Mouse (Mus musculus) forebrain, embryonic 13.5 days (tissue): Measurements from ENCODE around the gene Tbcb. TPM values are rescaled to one million over a fixed set of nuclear protein-coding genes. Genes with fewer than 3 reads are reported as not detected.

Experiments used
- ATAC-seq: fragments of 200-750 bp; cut with Nextera tagmentation; 2 replicates; pipeline ENCODE4 v1.8.0; 2017
- H3K27ac ChIP-seq: fragments of 300-500 bp; sonication (generic); 2 replicates; pipeline ENCODE4 v1.5.1; 2015; ENCODE audit warnings: inconsistent platforms, mild to moderate bottlenecking, moderate library complexity
- H3K27me3 ChIP-seq: fragments of 300-500 bp; sonication (generic); 2 replicates; pipeline ENCODE4 v1.6.1; 2015; ENCODE audit warnings: mild to moderate bottlenecking, inconsistent platforms
- H3K36me3 ChIP-seq: fragments of 300-500 bp; sonication (generic); 2 replicates; pipeline ENCODE4 v1.6.1; 2015; ENCODE audit warnings: mild to moderate bottlenecking, inconsistent platforms; ENCODE audit not compliant: poor library complexity, severe bottlenecking
- H3K4me1 ChIP-seq: fragments of 300-500 bp; sonication (generic); 2 replicates; pipeline ENCODE4 v1.6.1; 2015; ENCODE audit warnings: inconsistent platforms
- H3K4me2 ChIP-seq: fragments of 300-500 bp; sonication (generic); 2 replicates; pipeline ENCODE4 v1.6.1; 2015; ENCODE audit warnings: inconsistent platforms, mild to moderate bottlenecking, moderate library complexity
- H3K4me3 ChIP-seq: fragments of 300-500 bp; sonication (generic); 2 replicates; pipeline ENCODE4 v1.5.1; 2015; ENCODE audit warnings: mild to moderate bottlenecking, inconsistent platforms
- H3K9ac ChIP-seq: fragments of 300-500 bp; sonication (generic); 2 replicates; pipeline ENCODE4 v1.6.1; 2015; ENCODE audit warnings: mild to moderate bottlenecking, inconsistent platforms
- H3K9me3 ChIP-seq: fragments of 300-500 bp; sonication (generic); replicated peaks from 2 replicates; pipeline ENCODE4 v1.6.1; 2016; ENCODE audit warnings: inconsistent platforms
- WGBS: fragments of 180-500 bp; shearing (Covaris S2); methylation state at CpG from one replicate; pipeline ENCODE4 v1.1.7; 2015; 5-methylcytosine and 5-hydroxymethylcytosine counted together
- polyA plus RNA-seq: library from polyadenylated mRNA; unstranded; fragments of >200 nt; fragmentation: Nextera tagmentation; extraction: Ambion mirVana; gene quantifications from 2 replicates; pipeline ENCODE4 v1.2.1, GENCODE M21; 2015

Tbcb gene
- polyA plus RNA-seq, 1 experiment from 2014 or later: 318 TPM

DNA sequence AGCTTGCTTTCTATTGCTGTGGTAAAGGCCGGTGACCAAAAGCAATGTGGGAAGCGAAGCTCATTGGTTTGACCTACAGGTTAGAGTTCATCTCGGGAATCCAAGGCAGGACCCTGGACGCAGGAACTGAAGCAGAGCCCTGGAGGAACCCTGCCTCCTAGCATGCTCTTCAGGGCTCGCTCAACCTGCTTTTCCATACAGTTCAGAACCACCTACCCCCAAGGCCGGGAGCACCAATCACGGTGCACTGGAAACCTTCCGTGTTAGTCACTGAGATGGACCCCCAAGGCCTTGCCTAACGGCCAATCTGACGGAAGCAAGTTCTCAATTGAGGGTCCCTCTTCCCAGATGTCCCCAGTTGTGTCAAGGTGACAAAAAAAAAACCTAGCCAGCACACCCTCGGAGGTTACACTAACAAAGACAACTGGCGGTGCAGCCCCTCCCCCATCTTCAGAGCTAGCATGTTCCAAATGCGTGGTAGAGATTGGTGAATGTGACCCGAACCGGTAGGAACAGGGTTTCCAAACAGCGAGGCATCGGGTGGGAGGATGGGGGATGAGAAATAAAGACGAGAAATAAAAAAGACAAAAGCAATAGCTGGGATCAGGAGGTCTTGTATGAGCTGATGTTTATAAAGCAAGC lies 32.5 kb downstream of the Tbcb start:
- no peak overlapping the region for H3K4me3 ChIP-seq
- no peaks in the 10 kb centered on the region for H3K27me3 ChIP-seq
- no peak overlapping the region for H3K4me2 ChIP-seq
- 78% methylated on average over 18 of the region's 18 CpGs for WGBS
- no peak overlapping the region for H3K9ac ChIP-seq
- ATAC-seq: no peak
- no peaks in the 10 kb centered on the region for H3K9me3 ChIP-seq
- peaks cover 10% of the 10 kb centered on the region for H3K4me1 ChIP-seq
- no peaks in the 10 kb centered on the region for H3K36me3 ChIP-seq
- H3K27ac ChIP-seq: no peak overlapping the region

DNA sequence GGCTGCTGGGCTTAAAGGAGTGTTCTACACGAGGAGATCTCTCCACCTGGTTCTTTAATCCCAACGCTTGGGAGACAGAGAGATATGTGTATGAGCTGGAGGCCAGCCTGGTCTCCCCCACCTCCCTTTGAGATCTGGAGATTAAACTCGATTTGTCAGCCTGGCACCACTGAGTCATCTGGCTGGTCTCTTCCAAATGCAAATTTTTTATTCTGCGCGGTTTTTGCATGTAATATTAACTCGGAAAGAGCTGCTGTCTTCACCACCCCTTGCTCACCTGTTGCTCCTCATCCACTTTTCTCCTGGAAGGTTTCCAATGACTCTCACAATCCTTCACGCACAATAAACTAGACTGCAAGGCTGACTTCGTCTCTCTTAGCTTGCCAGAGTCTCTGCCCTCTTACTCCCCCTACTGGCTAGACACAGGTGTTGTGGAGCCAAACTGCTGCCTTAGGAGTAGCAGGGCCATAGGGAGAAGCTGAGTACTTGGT lies 33.5 kb downstream of the Tbcb start, which contains the start of gene Capns1:
Gene Capns1 (minus strand): TSS at position 331 of the 491 bp plus-strand sequence.
- ATAC-seq: no peak; the same call in 1 of the 2 replicates
- Histone ChIP-seq H3K9me3 (no peaks in the 10 kb centered on the region), H3K9ac (no peak within 1 kb of the TSS), H3K4me2 (peak within 1 kb of the TSS; percentile 45), H3K36me3 (no peaks in the 10 kb centered on the region), H3K27me3 (no peaks in the 10 kb centered on the region), H3K27ac (no peak within 1 kb of the TSS), H3K4me3 (peak within 1 kb of the TSS; percentile 15; the same call in 1 of the 2 replicates), H3K4me1 (peaks cover 14% of the 10 kb centered on the region)
- WGBS: 4% methylated on average over 8 of the region's 8 CpGs

DNA sequence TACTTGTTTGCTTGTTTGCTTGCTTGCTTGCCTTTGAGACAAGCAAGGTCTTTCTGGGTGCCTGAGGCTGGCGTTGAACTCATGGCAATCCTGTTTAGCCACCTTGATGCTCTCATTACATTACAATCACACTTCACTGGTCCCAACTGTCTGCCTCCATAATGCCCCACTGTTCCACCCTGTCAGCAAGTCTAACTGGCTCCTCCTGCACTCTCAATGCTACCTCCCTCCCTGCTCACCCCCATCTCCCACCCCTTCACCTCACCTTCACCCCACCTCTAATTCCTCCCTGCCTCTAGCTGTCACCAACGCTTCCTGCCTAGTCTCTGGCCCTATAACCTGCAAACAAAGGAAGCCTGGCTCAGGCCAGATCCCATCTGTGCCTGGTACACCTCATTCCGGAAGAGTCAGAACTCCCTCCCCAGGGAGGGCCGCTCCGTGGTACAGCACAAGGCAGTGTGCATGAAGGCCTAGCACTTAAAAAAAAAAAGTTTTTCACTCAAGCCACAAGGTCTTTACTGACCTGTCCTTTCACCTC lies 34.4 kb downstream of the Tbcb start:
- Histone ChIP-seq H3K36me3 (peaks cover 1% of the 10 kb centered on the region; the same call in 1 of the 2 replicates), H3K27me3 (no peaks in the 10 kb centered on the region), H3K4me2 (no peak overlapping the region), H3K4me3 (no peak overlapping the region), H3K27ac (no peak overlapping the region), H3K9ac (no peak overlapping the region), H3K9me3 (no peaks in the 10 kb centered on the region), H3K4me1 (peaks cover 23% of the 10 kb centered on the region)
- ATAC-seq: no peak
- WGBS: 81% methylated on average over 5 of the region's 5 CpGs

DNA sequence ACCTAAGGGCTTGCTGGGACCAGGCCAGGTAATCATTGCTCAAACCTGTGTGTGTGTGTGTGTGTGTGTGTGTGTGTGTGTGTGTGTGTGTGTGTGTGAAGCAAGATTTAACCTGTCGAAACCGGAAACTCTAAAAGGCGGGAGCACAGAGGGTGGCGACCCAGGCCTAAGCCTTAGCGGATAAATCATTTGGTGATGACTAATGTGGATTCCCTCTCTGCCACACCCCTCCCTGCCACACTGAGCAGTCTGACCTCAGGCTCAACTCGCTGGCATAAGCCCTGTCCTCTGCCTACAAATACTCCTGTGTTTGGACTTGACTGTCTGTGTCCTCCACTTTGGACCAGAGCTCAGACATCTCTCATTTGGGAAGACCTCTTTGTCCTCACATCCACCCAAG lies 35.9 kb downstream of the Tbcb start:
- no peaks in the 10 kb centered on the region for H3K9me3 ChIP-seq
- peaks cover 26% of the 10 kb centered on the region for H3K4me1 ChIP-seq
- ATAC-seq: no peak
- WGBS: 75% methylated on average over 6 of the region's 6 CpGs
- no peak overlapping the region for H3K9ac ChIP-seq
- H3K4me3 ChIP-seq: no peak overlapping the region
- H3K36me3 ChIP-seq: peaks cover 16% of the 10 kb centered on the region
- H3K27me3 ChIP-seq: no peaks in the 10 kb centered on the region
- H3K4me2 ChIP-seq: no peak overlapping the region
- H3K27ac ChIP-seq: no peak overlapping the region

DNA sequence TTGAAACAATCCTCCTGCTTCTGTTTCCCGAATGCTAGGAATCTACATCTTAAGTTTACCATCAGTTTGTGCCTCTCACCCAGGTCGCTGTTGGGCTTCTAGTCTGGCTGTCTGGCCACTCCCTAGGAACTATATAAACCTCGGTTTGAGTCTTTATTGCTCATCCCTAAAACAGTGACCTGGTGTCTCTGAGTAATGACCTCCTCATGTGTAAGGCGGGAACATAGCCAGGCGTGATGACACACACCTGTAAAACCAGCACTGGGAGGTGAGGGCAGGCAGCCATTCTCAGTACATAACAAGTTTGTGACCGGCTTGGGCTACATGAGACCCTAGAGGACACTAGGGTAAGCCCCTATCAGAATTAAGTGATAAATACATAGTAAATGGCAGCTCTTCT lies 36.6 kb downstream of the Tbcb start:
- H3K27ac ChIP-seq: no peak overlapping the region

DNA sequence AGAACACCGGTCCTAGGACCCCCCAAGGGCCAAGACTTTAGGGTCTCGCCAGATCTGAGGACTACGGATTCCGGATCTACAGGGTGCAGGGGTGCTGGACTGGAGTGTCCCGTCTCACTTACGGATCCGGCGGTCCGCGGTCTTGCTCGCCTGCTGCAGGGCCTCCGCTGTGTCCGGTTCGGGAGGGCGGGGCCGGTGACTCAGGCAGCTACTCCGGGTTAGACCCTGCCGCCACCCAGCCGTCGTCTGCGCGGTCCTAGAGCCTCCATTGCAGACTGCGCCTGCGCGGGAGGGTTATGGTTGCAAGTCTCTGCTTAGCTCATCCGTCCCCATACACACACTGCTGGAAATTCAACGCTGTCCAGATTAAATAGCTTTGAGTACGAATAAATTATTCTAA lies 37.2 kb downstream of the Tbcb start:
- peaks cover 29% of the 10 kb centered on the region for H3K36me3 ChIP-seq
- peak overlapping the region; percentile 75 for H3K9ac ChIP-seq
- H3K4me1 ChIP-seq: peaks cover 26% of the 10 kb centered on the region
- WGBS: 0% methylated on average over 28 of the region's 28 CpGs
- H3K4me2 ChIP-seq: peak overlapping the region; percentile 84
- H3K27me3 ChIP-seq: no peaks in the 10 kb centered on the region
- peak; percentile 91 for ATAC-seq
- H3K4me3 ChIP-seq: peak overlapping the region; percentile 71
- peak overlapping the region; percentile 78 for H3K27ac ChIP-seq
- H3K9me3 ChIP-seq: no peaks in the 10 kb centered on the region

More for the DNA sequence above, 36.6 kb downstream of the Tbcb start:
- Histone ChIP-seq H3K9me3 (no peaks in the 10 kb centered on the region), H3K4me2 (peak overlapping the region; percentile 84), H3K27me3 (no peaks in the 10 kb centered on the region), H3K9ac (peak overlapping the region; percentile 75), H3K4me1 (peaks cover 26% of the 10 kb centered on the region), H3K36me3 (peaks cover 23% of the 10 kb centered on the region), H3K4me3 (peak overlapping the region; percentile 71)
- WGBS: 70% methylated on average over 6 of the region's 6 CpGs
- ATAC-seq: no peak

DNA sequence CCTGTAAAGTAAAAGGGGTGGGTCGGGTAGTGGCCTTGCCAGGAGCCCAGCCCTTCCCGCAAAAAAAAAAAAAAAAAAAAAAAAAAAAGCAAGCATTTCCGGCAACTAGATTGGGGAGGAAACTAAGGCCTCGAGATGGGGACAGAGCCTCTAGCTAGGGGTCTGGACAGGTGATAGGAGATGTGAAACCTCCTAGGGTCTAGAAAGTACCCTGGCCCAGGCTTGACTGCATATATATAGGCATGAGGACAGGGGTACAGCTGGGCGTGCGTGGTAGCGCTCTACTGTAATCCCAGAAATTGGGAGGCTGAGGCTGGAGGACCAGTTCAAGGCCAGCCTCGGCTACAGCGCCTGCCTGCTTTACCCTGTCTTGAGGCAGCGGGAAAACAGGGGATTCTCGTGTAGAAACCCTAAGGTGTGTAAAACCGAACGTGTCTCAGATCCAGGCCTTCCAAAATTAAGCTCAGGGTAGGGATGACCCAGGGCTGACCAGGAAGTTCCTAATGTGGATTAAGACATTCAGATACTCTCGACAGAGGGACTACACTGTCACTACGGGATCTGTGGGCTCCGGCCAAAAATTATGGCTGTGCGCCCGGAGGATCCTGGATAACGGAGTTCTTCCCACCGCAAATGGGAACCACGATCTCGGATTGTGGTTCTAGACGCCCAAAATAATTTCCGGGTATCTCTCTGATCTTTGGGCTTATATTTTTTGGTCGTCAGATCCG lies 37.8 kb downstream of the Tbcb start:
- peaks cover 26% of the 10 kb centered on the region for H3K4me1 ChIP-seq
- no peaks in the 10 kb centered on the region for H3K9me3 ChIP-seq
- peak overlapping the region; percentile 75 for H3K9ac ChIP-seq
- peak overlapping the region; percentile 71 for H3K4me3 ChIP-seq
- H3K4me2 ChIP-seq: peak overlapping the region; percentile 84
- H3K27ac ChIP-seq: peak overlapping the region; percentile 78
- H3K36me3 ChIP-seq: peaks cover 33% of the 10 kb centered on the region
- ATAC-seq: peak; percentile 39
- H3K27me3 ChIP-seq: no peaks in the 10 kb centered on the region
- under 1% methylated on average over 26 of the region's 26 CpGs for WGBS

DNA sequence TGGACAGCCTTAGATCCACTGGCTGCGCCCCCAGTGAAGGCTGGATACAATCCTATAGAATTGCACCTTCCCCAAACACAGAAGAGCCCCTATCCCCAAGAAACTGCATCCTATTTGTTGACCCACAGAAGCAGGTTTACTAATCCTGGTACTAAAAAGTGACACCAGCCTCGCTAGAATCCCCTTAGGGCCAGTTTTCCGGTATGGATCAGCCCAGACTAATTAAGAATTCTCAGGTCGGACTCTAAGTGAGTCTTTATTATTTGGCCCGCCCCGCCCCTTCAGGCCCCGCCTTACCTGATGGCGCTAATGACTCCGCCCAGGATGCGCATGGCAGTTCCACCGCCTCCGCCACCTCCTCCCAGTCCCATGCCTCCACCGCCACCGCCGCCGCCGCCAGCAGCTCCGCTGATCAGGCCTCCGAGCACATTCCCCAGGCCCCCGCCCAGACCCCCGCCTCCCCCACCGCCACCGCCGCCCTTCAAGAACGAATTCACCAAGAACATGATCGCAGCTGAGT lies 38.4 kb downstream of the Tbcb start:
- under 1% methylated on average over 26 of the region's 26 CpGs for WGBS
- ATAC-seq: peak; percentile 74
- H3K9ac ChIP-seq: peak overlapping the region; percentile 75

DNA sequence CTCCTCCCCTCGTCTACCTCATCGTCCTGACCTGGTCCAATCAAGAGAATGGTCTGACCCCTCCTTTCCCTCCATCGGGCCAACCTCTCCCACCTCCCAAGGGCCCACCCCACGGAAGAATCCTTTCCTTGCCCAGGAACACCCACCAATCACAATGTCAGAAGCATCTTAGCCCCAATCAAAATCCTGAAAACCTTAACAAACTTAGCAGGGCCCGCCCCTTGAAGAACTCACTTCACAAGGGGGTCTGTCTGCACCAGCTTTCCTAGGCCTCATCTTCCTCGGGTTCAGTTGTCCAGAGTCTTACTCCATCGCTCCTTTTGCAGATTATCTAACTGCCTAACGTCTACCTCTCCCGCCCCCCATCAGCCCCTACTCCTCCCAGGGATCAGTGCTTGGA lies 39.1 kb downstream of the Tbcb start:
- peak overlapping the region; percentile 71 for H3K4me3 ChIP-seq
- 14% methylated on average over 9 of the region's 9 CpGs for WGBS

More for the DNA sequence above, 38.4 kb downstream of the Tbcb start:
- Histone ChIP-seq H3K27me3 (no peaks in the 10 kb centered on the region), H3K27ac (peak overlapping the region; percentile 78), H3K4me3 (peak overlapping the region; percentile 71), H3K9me3 (no peaks in the 10 kb centered on the region), H3K4me1 (peaks cover 26% of the 10 kb centered on the region), H3K4me2 (peak overlapping the region; percentile 84), H3K36me3 (peaks cover 39% of the 10 kb centered on the region)

DNA sequence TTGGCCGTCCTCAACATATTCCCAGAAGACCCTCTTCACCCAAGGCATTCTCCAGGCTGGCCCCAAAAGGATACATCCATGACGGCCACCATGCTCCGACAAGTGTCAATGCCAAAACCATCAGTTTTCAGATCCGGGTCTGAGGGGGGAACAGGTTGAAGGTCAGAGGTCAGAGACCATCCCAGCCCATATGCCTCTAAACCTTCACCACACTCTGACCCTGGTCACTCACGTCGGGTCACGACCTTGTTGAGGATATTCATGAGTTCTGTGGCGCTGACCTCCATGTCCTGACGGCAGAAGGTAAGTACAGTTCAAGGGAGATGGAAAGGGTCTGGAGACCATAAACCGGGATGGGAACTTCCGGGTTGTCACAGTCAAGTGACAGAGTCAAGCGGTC lies 40.0 kb downstream of the Tbcb start:
- no peak overlapping the region for H3K27ac ChIP-seq
- H3K9me3 ChIP-seq: no peaks in the 10 kb centered on the region
- WGBS: 91% methylated on average over 12 of the region's 12 CpGs
- peaks cover 55% of the 10 kb centered on the region for H3K36me3 ChIP-seq
- H3K4me2 ChIP-seq: no peak overlapping the region
- no peak overlapping the region for H3K9ac ChIP-seq
- H3K27me3 ChIP-seq: no peaks in the 10 kb centered on the region
- no peak for ATAC-seq
- H3K4me1 ChIP-seq: peaks cover 22% of the 10 kb centered on the region
- H3K4me3 ChIP-seq: no peak overlapping the region

More for the DNA sequence above, 39.1 kb downstream of the Tbcb start:
- Histone ChIP-seq H3K27ac (no peak overlapping the region), H3K9ac (peak overlapping the region; percentile 75), H3K9me3 (no peaks in the 10 kb centered on the region), H3K27me3 (no peaks in the 10 kb centered on the region), H3K36me3 (peaks cover 46% of the 10 kb centered on the region), H3K4me1 (peaks cover 22% of the 10 kb centered on the region), H3K4me2 (peak overlapping the region; percentile 84)
- no peak for ATAC-seq

DNA sequence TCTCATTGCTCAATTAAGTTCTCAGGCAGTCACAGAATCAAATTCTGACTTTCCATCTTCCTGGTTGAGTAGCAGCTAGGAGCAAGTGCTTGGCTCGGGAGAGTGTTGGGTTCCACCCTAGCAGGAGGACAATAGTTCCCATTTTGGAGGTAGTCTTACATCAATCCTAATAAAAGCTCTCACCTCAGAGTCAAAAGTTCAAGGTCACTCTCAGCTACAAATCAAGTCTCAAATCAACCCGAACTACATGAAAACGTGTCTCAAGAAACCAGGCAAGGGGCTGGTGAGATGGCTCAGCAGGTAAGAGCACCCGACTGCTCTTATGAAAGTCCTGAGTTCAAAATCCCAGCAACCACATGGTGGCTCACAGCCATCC lies 43.0 kb downstream of the Tbcb start:
- no peak for ATAC-seq
- Histone ChIP-seq H3K9me3 (no peaks in the 10 kb centered on the region), H3K9ac (no peak overlapping the region), H3K4me2 (no peak overlapping the region), H3K4me1 (peaks cover 18% of the 10 kb centered on the region), H3K4me3 (no peak overlapping the region), H3K36me3 (peaks cover 71% of the 10 kb centered on the region), H3K27ac (no peak overlapping the region), H3K27me3 (no peaks in the 10 kb centered on the region)
- 90% methylated on average over 4 of the region's 4 CpGs for WGBS
